Mouse (Mus musculus): ENCODE results near the gene Tmem117.

Gene Tmem117

DNA sequence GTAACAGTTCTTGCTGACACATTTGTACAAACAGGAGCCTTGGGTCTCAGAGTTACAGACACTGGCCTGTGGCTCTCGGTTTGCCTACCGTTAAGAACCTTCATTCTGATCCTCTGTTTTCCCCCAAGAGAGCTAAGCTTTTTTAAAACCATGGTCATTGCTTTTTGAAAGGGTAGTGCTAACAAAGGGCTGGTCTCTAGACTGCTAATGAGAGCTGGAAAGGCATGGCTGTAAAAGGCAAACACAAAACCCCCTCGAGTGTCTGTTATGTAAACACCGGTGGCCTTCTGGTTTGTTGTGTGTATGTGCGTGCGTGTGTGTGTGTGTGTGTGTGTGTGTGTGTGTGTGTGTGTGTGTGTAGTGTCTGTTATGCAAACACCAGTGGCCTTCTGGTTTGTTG is 17.0 kb downstream of the Tmem117 start:
- intact Hi-C loops (cut with DNase I), result no loop called here

DNA sequence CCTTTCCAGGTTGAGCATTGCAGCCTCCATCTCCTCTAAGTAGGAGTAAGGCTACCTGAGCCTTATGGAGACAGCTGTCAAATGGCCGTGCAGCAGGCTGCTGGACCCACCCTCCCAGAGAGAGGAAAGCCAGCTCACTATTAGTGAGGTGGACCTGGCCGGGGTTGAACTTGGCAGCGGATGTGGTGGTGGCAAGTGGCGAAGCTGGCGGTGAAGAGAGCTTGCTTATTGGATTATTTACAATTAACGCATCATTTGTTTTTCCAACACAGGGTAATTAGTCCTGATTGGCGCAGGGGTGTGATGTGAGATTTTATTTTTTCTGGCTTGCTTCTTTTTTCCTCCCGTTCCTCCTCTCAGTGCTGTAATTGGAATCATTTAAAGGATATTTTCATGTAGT is 19.4 kb downstream of the Tmem117 start:
- intact Hi-C loops (cut with DNase I), result no loop called here

DNA sequence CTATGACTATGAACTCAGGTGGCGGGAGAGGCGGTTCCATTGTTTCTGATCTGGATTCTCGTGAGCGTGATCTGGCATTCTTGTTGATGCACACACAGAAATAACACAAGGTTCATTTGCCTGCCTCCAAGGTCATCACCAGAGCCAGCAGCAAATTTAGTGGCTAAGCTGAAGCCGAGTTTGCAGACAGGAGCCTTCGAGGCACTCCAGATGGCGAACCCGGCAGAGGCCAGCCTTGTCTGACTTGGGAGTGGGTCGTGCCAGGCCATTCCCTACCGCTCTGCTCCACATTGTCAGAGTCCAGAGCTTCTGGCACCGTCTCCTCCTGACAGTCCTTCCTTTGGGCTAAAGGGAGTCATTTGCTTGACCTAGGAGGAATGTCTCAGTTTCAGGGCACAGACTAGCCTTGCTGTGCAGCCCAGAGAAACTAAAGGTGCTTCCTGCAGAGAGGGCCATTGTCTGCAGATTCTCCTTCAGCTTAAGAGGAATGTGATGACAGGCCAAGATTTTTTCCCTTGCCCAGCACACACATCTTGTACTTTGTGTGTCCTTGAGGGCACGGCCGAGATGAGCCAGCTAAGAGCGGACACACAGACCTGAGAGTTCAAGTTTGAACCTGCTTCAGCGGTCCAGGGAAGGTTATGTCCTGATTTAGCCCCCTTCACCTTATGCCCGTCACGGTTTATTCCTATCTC is 20.2 kb downstream of the Tmem117 start:
- intact Hi-C loops (cut with DNase I), result no loop called here

DNA sequence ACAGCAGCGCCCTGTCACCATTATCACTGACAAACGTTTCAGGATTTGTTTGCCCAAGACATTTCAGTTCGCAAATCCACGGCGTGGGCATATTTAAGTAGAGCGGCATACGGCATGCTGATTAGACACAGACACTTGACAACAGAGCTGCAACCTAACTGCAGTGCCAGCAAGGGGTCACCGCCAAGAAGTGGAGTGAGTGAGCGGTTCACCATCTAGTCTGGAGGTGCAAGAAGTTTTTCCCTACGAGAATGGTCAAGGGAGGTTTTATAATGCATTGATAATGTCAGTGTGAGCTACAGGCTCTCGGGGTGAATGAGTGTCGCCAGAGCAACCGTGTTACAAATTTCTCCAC is 20.7 kb downstream of the Tmem117 start:
- intact Hi-C loops (cut with DNase I), result no loop called here

DNA sequence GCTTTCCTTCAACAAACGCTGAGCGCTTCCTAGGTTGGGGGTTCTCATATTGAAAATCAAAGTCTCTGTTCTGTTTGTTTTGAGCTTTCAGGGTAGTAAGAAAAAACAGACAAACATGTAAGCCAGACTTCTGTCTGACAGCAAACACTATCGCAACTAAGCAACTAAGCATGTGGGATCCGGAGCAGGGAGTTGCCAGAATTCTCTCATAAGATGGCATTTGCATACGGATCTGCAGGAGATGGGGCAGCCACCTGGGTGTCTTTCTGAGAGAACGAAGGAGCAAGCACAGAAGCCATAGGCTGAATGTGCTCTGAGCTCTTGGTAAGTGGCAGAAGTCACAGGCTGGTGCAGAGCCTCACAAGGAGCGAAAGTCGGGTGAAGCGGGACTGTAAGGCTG is 22.3 kb downstream of the Tmem117 start:
- intact Hi-C loops (cut with DNase I), result no loop called here

DNA sequence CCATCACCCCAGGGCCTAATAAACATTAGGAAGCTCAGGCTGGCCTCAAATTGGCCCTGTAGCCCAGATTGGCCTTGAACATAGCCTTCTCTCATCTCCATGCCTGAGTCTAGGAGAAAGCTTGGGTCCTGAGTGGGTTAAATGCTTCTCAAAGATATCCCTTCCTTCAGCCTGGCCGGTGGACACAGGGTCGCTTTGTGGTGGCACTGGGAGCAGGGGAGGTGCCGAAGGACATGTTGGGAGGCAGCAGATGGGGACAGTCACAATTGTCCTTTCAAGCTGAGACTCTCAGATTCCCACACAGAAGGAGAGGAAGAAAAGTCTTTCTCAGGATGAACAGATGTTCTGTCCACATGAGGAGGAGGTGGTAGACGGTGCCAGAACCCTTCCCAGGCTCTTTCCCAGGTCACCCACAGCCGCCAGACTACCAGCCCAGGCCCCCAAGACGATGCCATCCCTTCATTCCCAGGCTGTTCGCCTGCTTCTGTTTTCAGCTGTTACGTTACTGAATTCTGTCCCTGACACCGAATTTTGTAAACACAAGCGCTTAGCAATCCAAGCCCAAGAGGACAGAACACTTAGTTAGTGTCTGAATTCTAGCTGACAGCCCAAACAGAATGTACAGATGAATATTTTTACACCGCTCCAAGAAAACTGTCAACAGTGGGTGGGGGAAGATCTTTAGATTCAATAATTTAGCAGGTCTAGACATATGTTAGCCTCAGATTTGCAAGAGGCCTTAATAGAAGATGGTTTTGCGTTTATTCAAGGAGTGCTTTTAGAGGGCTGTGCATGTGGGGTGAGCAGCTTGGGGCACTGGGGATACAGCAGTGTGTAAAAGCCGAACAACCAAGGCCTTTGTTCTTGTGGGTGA is 23.2 kb downstream of the Tmem117 start:
- intact Hi-C loops (cut with DNase I), result no loop called here

DNA sequence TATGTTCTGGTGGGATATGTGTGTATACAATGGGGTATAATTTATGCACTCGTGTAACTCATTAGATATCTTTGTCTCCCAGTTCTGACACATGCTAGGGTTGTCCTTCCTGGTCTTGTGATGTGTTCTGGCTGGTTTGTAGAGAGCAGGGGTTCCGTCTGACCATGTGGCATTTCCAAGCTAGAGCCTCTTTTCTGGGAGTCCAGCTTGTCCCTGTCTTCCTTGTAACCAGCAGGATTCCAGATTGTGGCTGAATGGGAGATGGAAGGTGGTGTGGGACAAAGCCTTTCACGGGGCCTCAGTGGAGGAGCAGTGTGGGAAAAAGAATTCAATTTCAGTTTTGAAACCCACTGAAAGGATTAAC is 23.8 kb downstream of the Tmem117 start:
- intact Hi-C loops (cut with DNase I), result no loop called here

DNA sequence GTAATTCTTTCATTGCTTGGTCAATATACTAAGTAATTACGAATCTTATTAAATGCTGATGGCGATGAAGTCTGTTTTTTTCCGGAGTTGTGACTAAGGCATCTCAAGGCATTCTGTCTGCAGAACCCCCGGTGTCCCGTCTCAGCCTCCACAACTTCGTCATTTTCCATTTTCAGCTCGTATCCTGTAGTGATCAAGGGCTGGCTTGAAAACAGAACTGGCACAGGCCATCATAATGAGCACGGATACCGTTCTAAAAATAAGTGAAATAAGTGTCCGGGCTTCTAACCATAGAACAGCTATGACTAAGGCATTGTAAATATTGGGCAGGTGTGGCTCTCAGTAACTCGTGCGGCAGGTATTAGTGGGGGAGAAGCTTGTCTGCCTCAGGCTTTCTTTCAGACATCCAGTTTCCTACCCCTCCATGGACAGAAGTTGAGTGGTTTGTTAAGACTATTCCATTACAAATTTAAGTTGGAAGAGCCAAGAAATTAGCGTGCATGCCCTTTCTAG is 26.8 kb downstream of the Tmem117 start:
- intact Hi-C loops (cut with DNase I), result no loop called here

DNA sequence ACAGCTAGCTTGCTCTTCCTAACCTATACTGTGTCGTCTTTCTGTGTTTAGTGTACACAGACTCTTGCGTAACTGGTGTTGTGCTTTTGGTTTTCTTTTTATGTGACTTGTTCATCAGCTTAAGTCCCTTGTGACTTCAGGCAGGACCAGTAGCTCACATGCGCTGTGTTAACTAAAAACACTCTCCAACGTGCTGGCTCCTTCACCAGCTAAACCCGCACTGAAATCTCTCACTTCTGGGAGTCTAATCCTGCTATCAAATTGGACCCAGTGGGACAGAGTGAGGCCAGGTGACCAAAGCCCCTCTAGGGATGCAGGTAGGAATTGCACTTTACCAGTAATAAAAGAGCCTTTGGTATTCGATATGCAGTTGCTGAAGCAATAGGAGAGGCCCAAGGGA is 28.9 kb downstream of the Tmem117 start:
- intact Hi-C loops (cut with DNase I), result no loop called here

DNA sequence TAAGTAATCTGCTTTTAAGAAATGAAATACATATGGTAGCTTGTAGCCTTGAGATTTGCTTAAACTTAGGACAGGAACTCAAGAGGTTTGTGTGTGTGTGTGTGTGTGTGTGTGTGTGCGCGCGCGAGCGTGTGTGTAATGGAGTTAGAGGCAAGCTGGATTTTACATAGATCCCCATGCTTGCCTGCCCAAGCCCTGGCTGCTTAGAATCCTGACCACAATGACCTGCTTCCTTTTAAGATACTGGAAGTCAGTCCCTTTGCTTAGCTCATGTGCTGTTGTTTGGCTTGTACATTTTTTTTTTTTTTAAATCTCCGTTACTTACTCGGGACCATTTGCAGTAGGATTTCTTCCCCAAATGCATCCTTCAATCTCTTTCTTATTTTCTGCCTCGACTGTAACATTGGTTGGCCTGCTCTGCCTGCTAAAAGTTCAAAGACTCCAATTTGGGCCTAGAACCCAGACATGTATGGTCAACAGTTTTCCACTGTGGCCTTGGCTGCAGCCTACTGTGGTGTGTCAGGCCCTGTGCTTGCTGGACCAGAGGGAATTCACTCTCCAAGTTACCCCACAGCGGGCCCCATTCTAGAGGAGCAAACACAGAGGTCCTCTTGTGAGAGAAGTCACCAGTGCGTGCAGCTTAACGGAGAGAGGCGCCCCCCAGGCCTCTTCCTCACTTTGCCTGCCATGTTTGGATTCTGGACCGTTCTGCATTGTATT is 29.5 kb downstream of the Tmem117 start:
- intact Hi-C loops (cut with DNase I), result no loop called here

DNA sequence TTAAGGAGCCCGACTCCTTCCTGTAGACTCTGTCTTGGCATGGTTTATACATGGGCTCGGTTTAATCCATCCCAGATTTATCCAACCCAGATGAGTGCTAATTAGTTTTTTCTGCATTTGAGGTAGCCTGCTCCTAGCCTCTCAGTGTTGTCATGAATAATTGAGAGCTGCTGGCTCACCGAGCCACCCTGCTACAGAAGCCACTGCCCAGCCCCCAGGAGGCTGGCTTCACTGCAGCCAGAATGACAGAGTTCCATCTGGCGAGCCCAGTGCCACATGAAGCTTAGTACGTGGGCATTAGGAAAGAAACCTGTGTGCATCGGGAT is 30.0 kb downstream of the Tmem117 start:
- intact Hi-C loops (cut with DNase I), result no loop called here

DNA sequence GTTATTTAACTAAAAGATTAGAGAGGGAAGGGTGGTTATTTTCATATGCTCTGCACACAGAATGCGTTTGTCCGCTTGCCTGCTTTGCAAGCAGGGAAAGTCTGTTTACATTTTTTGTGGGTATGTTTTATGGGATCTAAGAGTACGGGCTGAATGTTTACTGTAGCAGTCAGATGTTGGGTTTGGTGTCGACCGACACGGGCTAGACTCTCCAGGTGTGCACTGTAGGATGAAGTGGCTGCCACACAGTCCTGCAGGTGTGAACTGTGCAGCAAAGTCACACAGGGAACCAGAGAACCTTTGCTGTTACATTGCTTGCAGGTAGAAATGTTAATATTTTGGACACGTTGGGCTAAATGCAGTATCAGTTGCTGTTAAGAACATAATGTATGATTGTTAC is 31.9 kb downstream of the Tmem117 start:
- intact Hi-C loops (cut with DNase I), result loop anchor here (1.0 kb wide), 1 partner anchor 104 kb away; no protein-coding TSS in a partner anchor

DNA sequence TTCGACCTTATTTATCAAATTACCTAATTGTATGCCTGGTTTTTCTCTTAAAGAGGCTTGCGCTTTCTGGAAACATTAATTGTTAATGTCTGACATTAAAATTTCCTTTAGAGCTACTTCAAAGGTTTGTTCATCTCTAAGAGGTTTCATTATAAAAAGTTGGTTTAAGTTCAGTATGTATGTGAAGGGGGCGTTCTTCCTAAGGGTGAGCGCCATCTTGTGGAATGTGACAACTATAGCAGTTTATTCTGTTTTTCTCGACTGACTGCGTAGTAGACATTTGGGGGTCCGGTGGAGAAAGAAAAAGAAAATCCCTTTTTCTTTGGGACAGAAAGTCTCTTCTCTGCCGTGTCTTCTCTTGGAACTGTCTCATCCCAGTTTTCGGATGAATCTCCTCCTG is 32.4 kb downstream of the Tmem117 start:
- intact Hi-C loops (cut with DNase I), result loop anchor here (1.0 kb wide), 1 partner anchor 104 kb away; no protein-coding TSS in a partner anchor

DNA sequence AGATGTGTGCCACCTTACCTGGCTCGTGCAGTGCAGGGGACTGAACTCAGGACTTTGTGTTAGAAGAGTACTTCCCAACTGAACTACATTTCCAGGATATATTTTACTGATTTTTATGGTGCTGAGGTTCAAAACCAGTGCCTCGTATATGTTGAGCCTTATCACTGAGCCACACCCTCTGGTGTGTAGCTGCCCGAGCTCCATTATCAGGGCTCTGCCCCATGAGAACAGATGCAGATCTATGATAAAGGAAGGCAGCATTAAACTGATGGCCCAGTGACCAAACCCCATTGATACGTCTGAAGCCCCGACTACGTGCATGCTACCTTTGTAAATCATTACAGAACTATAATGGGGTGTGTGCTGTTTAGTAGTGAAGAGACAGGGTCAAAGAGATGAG is 35.6 kb downstream of the Tmem117 start:
- intact Hi-C loops (cut with DNase I), result no loop called here

DNA sequence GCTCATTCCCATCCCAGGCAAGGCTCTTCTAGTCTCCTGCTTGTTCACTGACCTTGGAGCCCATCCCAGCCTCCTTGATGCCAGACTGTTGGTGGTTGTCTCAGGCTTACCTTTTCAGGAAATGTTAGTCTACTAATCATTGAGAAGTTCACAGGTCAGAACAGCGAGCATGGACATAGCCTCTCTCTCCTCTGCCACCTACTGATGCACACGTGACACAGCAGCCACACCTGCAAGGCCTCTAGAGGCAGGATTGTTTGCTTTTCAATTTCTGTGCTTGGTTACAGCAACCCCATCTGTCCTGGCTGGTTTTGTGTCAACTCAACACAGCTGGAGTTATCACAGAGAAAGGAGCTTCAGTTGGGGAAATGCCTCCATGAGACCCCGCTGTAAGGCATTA is 52.1 kb downstream of the Tmem117 start:
- intact Hi-C loops (cut with DNase I), result no loop called here

DNA sequence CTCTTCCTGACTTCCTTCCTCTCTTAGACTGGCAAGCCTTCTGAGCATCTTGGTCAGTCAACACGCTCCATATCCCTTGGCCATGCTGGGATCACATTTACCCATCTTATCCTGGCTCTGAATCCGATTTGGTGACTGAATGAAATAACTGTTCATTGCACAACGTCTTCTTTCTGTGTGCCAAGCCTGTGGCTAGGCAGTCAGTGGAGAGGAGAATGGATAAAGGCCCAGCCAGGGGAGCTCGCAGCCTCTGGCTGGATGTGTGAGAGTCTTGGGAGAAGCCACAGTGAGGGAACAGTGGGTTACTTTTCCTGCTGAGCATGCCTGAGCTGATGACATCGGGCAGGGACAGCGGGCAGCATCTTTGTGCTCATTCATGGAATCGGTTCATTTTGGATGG is 55.2 kb downstream of the Tmem117 start:
- intact Hi-C loops (cut with DNase I), result no loop called here

DNA sequence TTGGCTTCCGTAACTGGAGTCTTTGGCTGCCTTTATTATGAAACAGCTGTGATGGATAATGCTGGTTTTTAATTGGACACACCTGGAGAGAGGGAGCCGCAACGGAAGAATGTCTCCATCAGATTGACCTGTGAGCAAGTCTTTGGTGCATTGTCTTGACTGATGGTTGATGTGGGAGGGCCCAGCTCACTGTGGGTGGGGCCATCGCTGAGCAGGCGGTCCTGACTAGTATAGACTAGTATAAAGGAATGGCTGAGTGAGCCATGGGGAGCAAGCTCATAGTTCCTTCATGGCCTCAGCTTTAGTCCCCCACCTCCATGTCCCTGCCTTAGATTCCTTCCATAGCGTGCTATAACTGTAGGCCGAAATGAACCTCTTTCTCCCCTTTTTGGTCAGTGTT is 58.1 kb downstream of the Tmem117 start:
- intact Hi-C loops (cut with DNase I), result no loop called here

DNA sequence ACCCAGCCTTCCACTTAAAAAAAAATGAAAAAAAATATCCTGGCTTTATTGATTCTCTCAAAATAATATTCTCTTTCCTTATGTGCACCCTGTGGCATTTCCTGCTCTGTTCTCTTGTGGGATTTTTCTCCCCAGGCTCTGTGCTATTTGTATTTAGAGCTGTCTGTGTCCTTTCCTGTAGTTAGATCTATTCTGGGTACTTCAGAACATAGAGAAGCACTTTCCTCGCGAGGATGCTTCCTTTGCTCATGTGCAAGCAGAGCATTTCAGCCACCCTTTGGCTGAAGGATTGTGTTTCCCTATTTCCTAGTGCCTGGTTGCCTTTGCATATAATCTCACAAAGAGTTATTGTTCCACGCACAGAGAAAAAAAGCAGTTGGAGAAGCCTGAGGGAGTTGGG is 58.6 kb downstream of the Tmem117 start:
- intact Hi-C loops (cut with DNase I), result no loop called here

DNA sequence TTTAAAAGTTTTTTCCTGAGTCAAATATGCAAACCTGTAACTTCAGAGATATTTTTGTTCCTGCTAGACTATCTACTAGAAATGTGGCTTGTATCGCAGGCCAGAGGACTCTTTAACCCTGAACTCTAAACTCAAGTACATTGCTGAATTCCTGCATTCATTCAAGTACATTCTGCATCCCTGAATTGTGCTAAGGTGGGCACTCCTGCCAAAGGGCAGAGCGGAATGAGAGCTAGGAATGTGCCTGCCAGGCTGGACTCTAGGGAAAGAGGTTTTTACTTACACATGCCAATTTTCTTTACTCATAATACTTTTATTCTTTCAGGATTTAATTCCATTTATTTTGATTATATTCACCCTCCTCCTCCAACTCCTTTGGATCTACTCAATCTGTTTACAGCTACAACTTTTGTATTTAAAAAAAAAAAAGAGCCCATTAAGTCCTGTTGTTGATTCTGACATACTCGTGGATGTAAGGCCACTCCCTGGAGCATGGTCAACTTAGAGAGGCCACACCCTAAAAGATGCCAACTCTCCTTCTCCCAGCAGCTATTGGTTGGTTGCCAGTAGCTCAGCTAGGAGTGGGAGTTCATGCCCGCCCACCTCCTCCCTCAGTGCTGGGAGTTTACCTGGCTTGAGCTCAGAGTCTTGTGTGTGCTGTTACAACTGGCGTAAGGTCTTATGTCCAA is 60.3 kb downstream of the Tmem117 start:
- intact Hi-C loops (cut with DNase I), result no loop called here

DNA sequence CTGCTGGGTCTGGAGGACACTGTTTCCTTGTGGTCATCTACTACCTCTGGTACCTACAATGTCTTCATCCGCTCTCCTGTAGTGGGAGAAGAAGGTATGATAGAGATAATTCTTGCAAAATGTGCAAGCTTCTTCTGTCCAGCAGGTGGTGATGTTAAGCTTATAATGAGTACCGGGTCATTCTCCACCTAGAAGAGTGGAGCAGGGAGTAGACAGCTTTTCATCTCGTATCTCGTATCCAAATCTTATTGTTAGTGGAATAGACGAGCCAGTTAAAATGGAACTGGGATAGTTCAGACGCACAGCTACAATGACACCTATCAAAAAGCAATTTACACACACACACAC is 60.8 kb downstream of the Tmem117 start:
- intact Hi-C loops (cut with DNase I), result no loop called here

DNA sequence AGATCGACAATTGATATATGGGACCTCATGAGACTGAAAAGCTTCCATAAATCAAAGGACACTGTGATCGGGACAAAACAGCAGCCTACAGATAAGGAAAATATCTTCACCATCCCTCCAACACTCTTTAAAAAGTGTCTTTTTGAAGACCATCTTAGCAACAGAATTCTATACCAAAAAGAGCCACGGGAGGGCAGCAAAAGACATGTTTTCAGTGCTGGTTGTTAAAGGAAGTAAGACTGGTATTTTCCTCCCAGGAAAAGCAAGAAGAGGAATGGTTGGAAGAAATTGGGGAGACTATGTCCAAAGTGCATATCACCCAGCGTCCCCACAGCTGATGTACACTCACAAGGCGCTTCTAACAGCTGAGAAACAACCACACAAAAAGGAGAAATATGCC is 93.7 kb downstream of the Tmem117 start:
- intact Hi-C loops (cut with DNase I), result loop anchor here (2.0 kb wide), 1 partner anchor 852 kb away; no protein-coding TSS in a partner anchor

DNA sequence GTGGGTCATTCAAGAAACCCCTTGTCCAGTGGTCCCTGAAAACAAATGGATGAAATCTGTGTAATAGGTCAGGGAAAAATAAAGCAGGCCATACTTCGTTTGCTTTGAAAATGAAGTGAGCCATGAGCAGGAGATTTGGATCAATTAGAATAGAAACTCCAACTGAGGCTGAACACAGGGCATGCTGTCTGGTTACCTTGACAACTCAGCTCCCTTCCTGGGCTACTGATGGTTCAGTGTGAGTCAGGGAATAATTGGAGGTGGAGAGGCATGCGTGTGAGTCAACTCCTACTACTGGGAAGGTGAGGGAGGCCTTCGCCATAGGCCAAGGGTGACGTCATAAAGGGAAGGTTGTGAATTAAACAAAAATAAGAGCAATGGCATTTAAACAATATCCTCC is 103.1 kb downstream of the Tmem117 start:
- intact Hi-C loops (cut with DNase I), result no loop called here
